Mouse (Mus musculus) right cerebral cortex, postnatal 10 days (tissue): Measurements from ENCODE around the gene Zfp658.
A peak's percentile ranks its signal among the peaks of the same experiment; 100 is the strongest.

Experiments used
- DNase-seq, 2 experiments: peaks; one replicate each; pipeline ENCODE4 v3.0.0; 2021; ENCODE audit warnings: low spot score in 2 of 2

Zfp658 gene

GRCm38 (mm10) chr7:43580526-43580925 lies 18.5 kb downstream of the Zfp658 start:
- DNase-seq, result peak in 1 of 2 experiments; percentile 46

- DNase-seq, result no peak
These were observed 22.7 kb downstream of the Zfp658 start for GRCm38 (mm10) chr7:43584790-43585189.

GRCm38 (mm10) chr7:43601884-43602283 lies 39.8 kb downstream of the Zfp658 start:
- DNase-seq, result no peak

GRCm38 (mm10) chr7:43606896-43607742 lies 45.1 kb downstream of the Zfp658 start, which contains the start of gene Zfp819:
Gene Zfp819 (plus strand): TSS chr7:43607169.
- DNase-seq, result peak; percentile 85 to 91

GRCm38 (mm10) chr7:43607743-43608287 lies 45.8 kb downstream of the Zfp658 start:
- no peak for DNase-seq

GRCm38 (mm10) chr7:43608316-43608824 lies 46.3 kb downstream of the Zfp658 start:
- DNase-seq, result no peak

- no peak for DNase-seq
These were observed 51.9 kb downstream of the Zfp658 start for GRCm38 (mm10) chr7:43613816-43614551.

- no peak for DNase-seq
These were observed 60.9 kb downstream of the Zfp658 start for GRCm38 (mm10) chr7:43622927-43623326.

GRCm38 (mm10) chr7:43623819-43624218 lies 61.8 kb downstream of the Zfp658 start:
- no peak for DNase-seq
